Mouse (Mus musculus): ENCODE results near the gene Fezf1. TPM values are rescaled to one million over a fixed set of nuclear protein-coding genes. Genes with fewer than 3 reads are reported as not detected.

Fezf1 gene
- polyA plus RNA-seq, 1 experiment from 2014 or later, result 8.8 TPM

DNA sequence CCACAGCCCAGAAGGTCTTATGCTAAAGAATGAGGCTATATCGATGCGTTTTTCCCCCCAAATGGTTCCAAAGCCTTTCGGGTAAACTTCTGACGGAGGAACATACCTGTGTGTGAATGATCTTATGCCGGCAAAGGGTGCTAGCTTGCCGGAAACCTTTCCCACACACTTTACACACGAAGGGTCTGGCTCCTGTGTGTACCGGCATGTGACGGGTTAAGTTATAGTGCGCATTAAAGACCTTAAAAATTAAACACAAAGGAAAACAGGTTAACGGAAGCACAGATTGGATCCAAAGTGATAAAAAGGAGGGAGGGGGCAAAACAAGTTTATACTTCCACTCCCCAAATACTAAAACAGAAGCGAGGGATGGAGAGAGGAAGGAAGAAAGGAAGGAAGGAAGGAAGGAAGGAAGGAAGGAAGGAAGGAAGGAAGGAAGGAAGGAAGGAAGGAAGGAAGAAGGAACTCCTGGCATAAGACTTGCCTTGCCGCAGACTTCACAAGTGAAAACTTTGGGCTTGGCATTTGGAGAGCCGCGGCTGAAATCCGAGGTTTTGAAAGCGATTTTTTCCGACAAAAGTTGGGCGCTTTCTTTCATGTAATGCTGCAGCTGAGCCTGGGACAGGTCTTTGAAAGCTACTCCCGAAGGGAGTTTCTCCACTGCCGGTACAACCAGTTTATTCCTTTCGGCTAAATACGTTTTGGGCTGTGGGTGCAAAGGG lies 1.2 kb downstream of the Fezf1 start:
- Histone ChIP-seq H3K27me3 (peaks cover 84% of the 10 kb centered on the region), H3K27ac (replicated peaks) (no peak overlapping the region), H3K9ac (no peak overlapping the region), H3K9me3 (replicated peaks) (no peaks in the 10 kb centered on the region), H3K4me3 (replicated peaks) (peak overlapping the region; percentile 43), H3K4me1 (peaks cover 28% of the 10 kb centered on the region), H3K36me3 (no peaks in the 10 kb centered on the region), H3K4me2 (replicated peaks) (peak overlapping the region; percentile 65)
- ATAC-seq (ENCODE audit: insufficient number of reproducible peaks, low FRiP score, low TSS enrichment, low read depth), result no peak
- WGBS, result 1% methylated on average over 23 of the region's 23 CpGs

DNA sequence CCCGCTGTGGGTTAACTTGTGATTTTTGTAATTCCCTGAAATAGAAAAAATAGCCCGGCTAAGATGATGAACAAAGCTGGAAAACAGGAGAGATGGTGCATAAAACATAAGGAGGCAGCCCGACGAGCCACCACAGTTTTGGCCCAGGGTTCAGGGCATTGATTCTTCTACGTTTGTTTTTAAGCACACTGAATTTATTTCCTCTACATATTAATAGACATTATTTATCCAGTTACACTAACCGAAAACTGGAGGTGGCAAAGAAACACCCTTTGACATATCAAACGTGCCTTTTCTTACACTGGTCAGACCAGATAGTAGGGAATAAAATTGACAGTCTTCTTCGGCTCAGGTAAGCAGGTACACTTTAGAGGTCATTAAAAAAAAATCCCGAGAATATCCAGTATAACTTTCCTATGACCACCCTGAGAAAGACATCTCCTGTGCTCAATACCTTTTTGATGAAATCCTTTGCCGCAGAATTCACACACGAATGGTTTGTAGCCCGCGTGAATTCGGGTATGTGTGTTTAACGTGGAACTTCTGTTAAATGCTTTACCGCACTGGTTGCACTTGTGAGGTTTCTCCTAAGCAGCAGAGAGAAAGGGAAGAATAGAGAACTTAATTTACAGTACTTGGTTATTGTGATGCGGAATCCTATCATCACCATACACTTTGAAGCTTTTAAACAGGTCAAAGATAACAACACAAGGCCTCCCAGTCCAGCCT lies 1.9 kb downstream of the Fezf1 start:
- Histone ChIP-seq H3K4me3 (replicated peaks) (peak overlapping the region; percentile 7; the same call in 1 of the 2 replicates), H3K9ac (no peak overlapping the region), H3K9me3 (replicated peaks) (no peaks in the 10 kb centered on the region), H3K36me3 (no peaks in the 10 kb centered on the region), H3K27ac (replicated peaks) (no peak overlapping the region), H3K27me3 (peaks cover 89% of the 10 kb centered on the region), H3K4me2 (replicated peaks) (no peak overlapping the region), H3K4me1 (peaks cover 28% of the 10 kb centered on the region)
- 4% methylated on average over 17 of the region's 17 CpGs for WGBS
- ATAC-seq (ENCODE audit: insufficient number of reproducible peaks, low FRiP score, low TSS enrichment, low read depth), result no peak

DNA sequence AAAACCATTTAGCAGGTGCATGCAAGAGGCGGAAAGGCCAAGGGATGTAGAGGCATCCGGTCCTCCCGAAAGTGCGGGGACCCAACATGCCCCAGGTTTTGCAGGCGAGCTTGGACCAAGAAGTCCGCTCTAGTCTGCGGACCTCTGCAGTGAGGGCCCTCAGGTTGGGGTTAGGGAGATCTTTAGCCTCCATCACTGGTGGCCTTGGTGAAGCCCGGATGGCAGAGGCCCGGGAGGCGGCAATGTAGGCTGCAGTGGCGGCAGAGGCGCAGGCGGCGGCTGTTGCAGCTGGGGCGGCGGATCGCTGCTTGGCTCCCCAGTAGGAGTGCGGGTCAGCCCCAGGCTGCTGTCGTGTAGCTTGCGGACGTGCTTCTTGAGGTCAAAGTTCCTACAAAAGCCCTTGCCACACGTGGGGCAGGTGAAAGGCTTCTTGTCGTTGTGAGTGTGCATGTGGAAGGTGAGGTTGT lies 2.6 kb downstream of the Fezf1 start:
- Histone ChIP-seq H3K9me3 (replicated peaks) (no peaks in the 10 kb centered on the region), H3K27ac (replicated peaks) (no peak overlapping the region), H3K4me2 (replicated peaks) (no peak overlapping the region), H3K4me1 (peaks cover 28% of the 10 kb centered on the region), H3K4me3 (replicated peaks) (peak overlapping the region; percentile 7), H3K9ac (no peak overlapping the region), H3K36me3 (no peaks in the 10 kb centered on the region), H3K27me3 (peaks cover 92% of the 10 kb centered on the region)
- WGBS, result 2% methylated on average over 23 of the region's 23 CpGs
- no peak for ATAC-seq (ENCODE audit: insufficient number of reproducible peaks, low FRiP score, low TSS enrichment, low read depth)

DNA sequence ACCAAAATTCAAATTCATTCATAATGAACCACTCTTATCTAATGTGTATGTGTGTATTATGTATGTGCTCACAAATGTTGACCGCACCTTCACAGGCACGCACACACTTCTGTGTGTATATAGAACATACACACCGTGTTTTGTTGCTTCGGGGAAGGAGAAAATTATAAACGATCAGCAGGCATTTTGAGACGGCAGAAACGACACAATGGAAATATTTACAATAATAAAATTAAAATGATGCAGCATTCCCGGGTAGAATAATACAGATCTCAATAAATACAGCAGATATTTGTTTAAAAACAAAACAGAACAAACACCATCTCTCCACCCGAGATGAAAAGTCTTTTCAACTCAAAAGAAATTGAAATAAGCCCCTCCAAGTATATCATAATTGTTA lies 3.0 kb downstream of the Fezf1 start:
- 15% methylated on average over 9 of the region's 9 CpGs for WGBS

DNA sequence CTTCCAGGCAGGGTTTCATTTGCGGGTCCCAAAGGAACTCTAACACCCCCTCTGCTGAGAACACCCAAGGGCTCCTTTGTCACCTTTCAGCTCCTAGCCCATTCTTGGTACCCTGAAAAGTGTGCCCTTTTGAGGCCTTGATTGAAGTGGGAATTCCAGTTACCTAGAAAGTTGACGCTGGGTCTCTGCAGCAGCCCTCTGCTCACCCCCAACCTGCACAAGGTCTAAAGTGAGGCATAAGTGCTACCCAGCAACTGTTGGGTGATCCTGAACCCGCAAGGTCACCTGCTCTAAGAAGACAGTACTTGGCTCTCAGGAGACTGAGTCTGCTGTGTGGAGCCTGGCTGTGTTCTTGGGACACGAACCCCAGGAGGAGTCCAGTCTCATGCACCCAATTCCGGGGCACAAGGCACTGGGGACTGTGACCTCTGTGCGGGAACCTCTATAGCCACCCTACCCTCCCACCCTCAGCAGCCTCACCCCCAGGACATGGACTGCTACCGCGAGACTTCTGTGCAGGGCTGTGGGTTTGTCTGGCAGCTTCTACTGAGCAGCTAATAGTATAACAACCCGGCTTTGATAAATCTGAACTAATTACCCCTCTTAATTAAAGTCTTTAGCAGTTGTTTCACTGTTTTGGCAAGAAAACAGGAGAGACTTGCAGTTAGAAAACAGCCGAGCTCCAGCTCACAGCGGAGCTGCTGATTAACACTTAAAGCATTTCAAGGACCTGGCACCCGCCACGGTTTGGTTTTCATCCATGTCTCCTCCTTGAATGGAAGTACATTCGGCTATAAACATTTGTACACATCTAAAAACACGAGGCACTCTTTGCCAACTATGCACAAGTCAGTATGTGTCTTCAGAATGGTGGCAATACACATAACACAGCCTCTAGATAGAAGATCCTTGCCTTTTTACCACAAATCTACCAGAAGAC lies 4.1 kb downstream of the Fezf1 start:
- no peaks in the 10 kb centered on the region for H3K36me3 ChIP-seq
- WGBS, result 5% methylated on average over 15 of the region's 15 CpGs
- H3K9me3 ChIP-seq (replicated peaks), result no peaks in the 10 kb centered on the region
- H3K27me3 ChIP-seq, result peaks cover 77% of the 10 kb centered on the region
- no peak overlapping the region for H3K27ac ChIP-seq (replicated peaks)
- 0 out of 2 replicates have a peak, but pooled peaks have one; percentile 52 for ATAC-seq (ENCODE audit: insufficient number of reproducible peaks, low FRiP score, low TSS enrichment, low read depth)
- no peak overlapping the region for H3K4me3 ChIP-seq (replicated peaks)
- no peak overlapping the region for H3K4me2 ChIP-seq (replicated peaks)
- peaks cover 19% of the 10 kb centered on the region for H3K4me1 ChIP-seq
- no peak overlapping the region for H3K9ac ChIP-seq

More for the DNA sequence above, 3.0 kb downstream of the Fezf1 start:
- H3K27me3 ChIP-seq, result peaks cover 88% of the 10 kb centered on the region
- H3K36me3 ChIP-seq, result no peaks in the 10 kb centered on the region
- H3K4me2 ChIP-seq (replicated peaks), result no peak overlapping the region
- peak overlapping the region; percentile 7; the same call in 1 of the 2 replicates for H3K4me3 ChIP-seq (replicated peaks)
- peaks cover 28% of the 10 kb centered on the region for H3K4me1 ChIP-seq
- ATAC-seq (ENCODE audit: insufficient number of reproducible peaks, low FRiP score, low TSS enrichment, low read depth), result no peak
- H3K9me3 ChIP-seq (replicated peaks), result no peaks in the 10 kb centered on the region
- H3K27ac ChIP-seq (replicated peaks), result no peak overlapping the region
- no peak overlapping the region for H3K9ac ChIP-seq

DNA sequence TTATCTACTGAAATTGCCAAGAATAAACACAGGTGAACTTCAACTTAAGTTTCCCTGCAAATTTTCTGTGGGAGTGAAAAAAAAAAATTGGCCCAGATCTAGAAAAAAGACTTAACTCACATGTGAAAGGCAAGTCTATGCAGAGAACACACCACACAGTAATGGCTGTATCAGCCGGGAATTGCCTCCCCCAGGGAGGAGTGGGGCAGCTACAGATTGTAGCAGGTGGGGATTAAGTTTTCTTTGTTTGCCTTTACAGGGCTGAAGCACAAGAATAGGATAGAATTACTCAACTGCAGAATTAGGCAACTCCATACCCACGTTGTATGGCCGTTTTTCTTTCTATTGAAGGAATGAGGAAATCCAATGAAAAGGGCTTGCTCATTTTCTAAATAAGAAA lies 36.7 kb downstream of the Fezf1 start:
- Histone ChIP-seq H3K36me3 (no peaks in the 10 kb centered on the region), H3K9me3 (replicated peaks) (no peaks in the 10 kb centered on the region), H3K4me2 (replicated peaks) (no peak overlapping the region), H3K9ac (no peak overlapping the region), H3K4me1 (no peaks in the 10 kb centered on the region), H3K27me3 (no peaks in the 10 kb centered on the region), H3K4me3 (replicated peaks) (no peak overlapping the region), H3K27ac (replicated peaks) (no peak overlapping the region)
- ATAC-seq (ENCODE audit: insufficient number of reproducible peaks, low FRiP score, low TSS enrichment, low read depth), result 0 out of 2 replicates have a peak, but pooled peaks have one; percentile 57
- 29% methylated on average over 3 of the region's 3 CpGs for WGBS

DNA sequence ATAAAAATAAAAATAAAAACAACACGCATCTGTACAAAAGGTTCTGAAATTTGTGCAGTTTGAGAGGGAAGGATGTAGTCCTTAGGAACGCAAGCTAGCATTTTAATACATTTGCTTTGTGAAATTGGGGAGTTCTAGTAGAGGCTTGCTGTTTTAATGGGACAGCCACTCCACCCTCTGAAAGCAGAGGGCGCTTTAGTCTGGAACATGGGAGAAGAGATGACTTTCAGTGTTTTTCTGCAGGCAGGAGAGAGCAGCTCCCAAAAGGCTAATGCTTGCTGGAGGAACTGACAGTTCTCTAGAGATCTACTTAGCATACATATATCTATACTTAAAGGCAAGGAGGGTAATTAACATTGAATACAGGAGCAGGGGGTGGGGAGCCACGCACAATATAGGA lies 40.4 kb downstream of the Fezf1 start:
- H3K9ac ChIP-seq, result no peak overlapping the region
- no peak overlapping the region for H3K4me2 ChIP-seq (replicated peaks)
- no peak overlapping the region for H3K4me3 ChIP-seq (replicated peaks)
- H3K36me3 ChIP-seq, result no peaks in the 10 kb centered on the region
- H3K9me3 ChIP-seq (replicated peaks), result no peaks in the 10 kb centered on the region
- no peaks in the 10 kb centered on the region for H3K4me1 ChIP-seq
- no peaks in the 10 kb centered on the region for H3K27me3 ChIP-seq
- 63% methylated on average over 4 of the region's 4 CpGs for WGBS
- no peak for ATAC-seq (ENCODE audit: insufficient number of reproducible peaks, low FRiP score, low TSS enrichment, low read depth)
- no peak overlapping the region for H3K27ac ChIP-seq (replicated peaks)

DNA sequence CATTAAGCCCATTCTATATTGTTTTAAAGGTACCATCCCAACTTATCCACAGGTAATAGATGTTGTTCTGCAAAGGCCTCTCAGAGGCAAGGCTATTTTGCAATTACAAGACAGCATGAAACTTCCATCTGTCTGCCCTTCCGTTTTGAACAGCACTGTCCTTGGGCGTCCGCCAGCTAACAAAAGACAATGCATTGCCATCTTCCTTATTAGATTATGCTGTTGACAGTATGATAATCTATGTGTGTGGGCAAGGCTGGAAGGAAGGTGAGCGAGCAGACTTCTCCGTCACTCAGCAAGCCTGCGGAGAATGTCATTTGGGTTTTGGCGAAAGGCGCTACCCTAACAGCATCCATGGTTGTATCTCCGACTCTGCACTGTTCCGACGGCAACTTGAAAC lies 45.5 kb downstream of the Fezf1 start:
- WGBS, result 77% methylated on average over 11 of the region's 11 CpGs
- no peak overlapping the region for H3K4me2 ChIP-seq (replicated peaks)
- no peak overlapping the region for H3K9ac ChIP-seq
- no peaks in the 10 kb centered on the region for H3K36me3 ChIP-seq
- H3K27me3 ChIP-seq, result no peaks in the 10 kb centered on the region
- ATAC-seq (ENCODE audit: insufficient number of reproducible peaks, low FRiP score, low TSS enrichment, low read depth), result no peak
- H3K27ac ChIP-seq (replicated peaks), result no peak overlapping the region
- no peak overlapping the region for H3K4me3 ChIP-seq (replicated peaks)
- no peaks in the 10 kb centered on the region for H3K4me1 ChIP-seq
- H3K9me3 ChIP-seq (replicated peaks), result no peaks in the 10 kb centered on the region

Other genes starting within 250 kb of the Fezf1 start
- gene Aass, start 115.4 kb downstream of the Fezf1 start, polyA plus RNA-seq (2015; fragmentation: Nextera tagmentation; extraction: Ambion mirVana), result 2.8 TPM in 2 replicates